ENCODE assay signal across 11 mouse cellular contexts in genomic region chr6:136910247-136910890, GRCm38 (mm10). TPM values are rescaled to one million over a fixed set of nuclear protein-coding genes. Genes with fewer than 3 reads are reported as not detected.
A peak's percentile ranks its signal among the peaks of the same experiment; 100 is the strongest.
DNase-seq lines count a peak whose midpoint lies in the region; ATAC-seq lines count a peak whose summit lies in the region.
"Had no signal": no experiment of that assay in that cellular context is flagged by ENCODE, and none has a peak within 500 bp of the region (broad histone marks: within the 10 kb centered on the region; RNA-seq: fewer than 3 reads in every experiment).

No protein-coding gene starts in this region.

- DNase-seq in forebrain, embryonic 14.5 days (ENCODE audit: low spot score): peak; percentile 29
- DNase-seq in forebrain, embryonic 11.5 days (ENCODE audit: low spot score): no peak
- DNase-seq in kidney, postnatal 25 days: peak; percentile 38 to 55
- DNase-seq in lung, postnatal 14 days: peak; percentile 63
- DNase-seq in cerebellum, adult 18-20 months: no peak
- DNase-seq in gastrocnemius, postnatal 4 days (ENCODE audit: low spot score in 2 of 2): no peak
- DNase-seq: adrenal gland, postnatal 25 days; cerebellum, postnatal 10 days; liver, embryonic 13.5 days had no signal

- no peaks in the 10 kb centered on the region for H3K36me3 ChIP-seq in forebrain, embryonic 14.5 days (ENCODE audit: control insufficient read depth, insufficient read depth, low read length)
- H3K36me3 ChIP-seq in forebrain, embryonic 11.5 days (ENCODE audit: control insufficient read depth, insufficient read depth, low read length): no peaks in the 10 kb centered on the region
- no peaks in the 10 kb centered on the region for H3K36me3 ChIP-seq in kidney, embryonic 15.5 days
- no peaks in the 10 kb centered on the region for H3K36me3 ChIP-seq in heart, embryonic 14.5 days (ENCODE audit: control insufficient read depth, insufficient read depth, low read length)
- H3K36me3 ChIP-seq: liver, embryonic 13.5 days had no signal

- H3K4me3 ChIP-seq in forebrain, embryonic 14.5 days (ENCODE audit: low read depth, low read length): no peak overlapping the region
- no peak overlapping the region for H3K4me3 ChIP-seq in forebrain, embryonic 11.5 days (ENCODE audit: low read depth, low read length)
- H3K4me3 ChIP-seq in kidney, embryonic 15.5 days (replicated peaks): no peak overlapping the region
- H3K4me3 ChIP-seq in heart, embryonic 14.5 days (ENCODE audit: control insufficient read depth in 1 of 2, insufficient read depth in 1 of 2, low read depth in 1 of 2, low read length in 2 of 2): no peak overlapping the region
- H3K4me3 ChIP-seq: liver, embryonic 13.5 days had no signal

- H3K9ac ChIP-seq in forebrain, embryonic 14.5 days (ENCODE audit: low read length): no peak overlapping the region
- no peak overlapping the region for H3K9ac ChIP-seq in forebrain, embryonic 11.5 days (ENCODE audit: low read length)
- no peak overlapping the region for H3K9ac ChIP-seq in kidney, embryonic 15.5 days
- no peak overlapping the region for H3K9ac ChIP-seq in heart, embryonic 14.5 days (ENCODE audit: low read length)
- H3K9ac ChIP-seq: liver, embryonic 13.5 days had no signal

- H3K9me3 ChIP-seq in forebrain, embryonic 14.5 days (replicated peaks; ENCODE audit: control insufficient read depth, low read length): no peaks in the 10 kb centered on the region
- H3K9me3 ChIP-seq in forebrain, embryonic 11.5 days (ENCODE audit: control insufficient read depth, low read length): no peaks in the 10 kb centered on the region
- no peaks in the 10 kb centered on the region for H3K9me3 ChIP-seq in kidney, embryonic 15.5 days (replicated peaks)
- H3K9me3 ChIP-seq in heart, embryonic 14.5 days (ENCODE audit: control insufficient read depth, low read length): no peaks in the 10 kb centered on the region
- H3K9me3 ChIP-seq: liver, embryonic 13.5 days had no signal

- no peaks in the 10 kb centered on the region for H3K4me1 ChIP-seq in forebrain, embryonic 14.5 days (ENCODE audit: control insufficient read depth, insufficient read depth, low read length)
- no peaks in the 10 kb centered on the region for H3K4me1 ChIP-seq in forebrain, embryonic 11.5 days (replicated peaks; ENCODE audit: control insufficient read depth, insufficient read depth, low read length)
- H3K4me1 ChIP-seq in kidney, embryonic 15.5 days: peaks cover 20% of the 10 kb centered on the region
- H3K4me1 ChIP-seq in heart, embryonic 14.5 days (ENCODE audit: control insufficient read depth in 2 of 2, insufficient read depth in 2 of 2, low read length in 2 of 2): peaks cover 18 to 19% of the 10 kb centered on the region in 2 experiments

- H3K4me2 ChIP-seq in forebrain, embryonic 14.5 days (ENCODE audit: low read length): no peak overlapping the region
- no peak overlapping the region for H3K4me2 ChIP-seq in forebrain, embryonic 11.5 days (ENCODE audit: low read depth, low read length, severe bottlenecking)
- H3K4me2 ChIP-seq in kidney, embryonic 15.5 days: no peak overlapping the region
- H3K4me2 ChIP-seq in heart, embryonic 14.5 days (ENCODE audit: low read length): no peak overlapping the region
- H3K4me2 ChIP-seq: liver, embryonic 13.5 days had no signal

- H3K27me3 ChIP-seq in forebrain, embryonic 14.5 days (replicated peaks; ENCODE audit: control insufficient read depth, insufficient read depth, low read length): no peaks in the 10 kb centered on the region
- no peaks in the 10 kb centered on the region for H3K27me3 ChIP-seq in forebrain, embryonic 11.5 days (ENCODE audit: control insufficient read depth, insufficient read depth, low read length)
- H3K27me3 ChIP-seq in kidney, embryonic 15.5 days: no peaks in the 10 kb centered on the region
- no peaks in the 10 kb centered on the region for H3K27me3 ChIP-seq in heart, embryonic 14.5 days (ENCODE audit: control insufficient read depth, insufficient read depth, low read length)

- ATAC-seq in forebrain, embryonic 14.5 days: no peak
- no peak for ATAC-seq in forebrain, embryonic 11.5 days (replicated peaks; ENCODE audit: low FRiP score)
- no peak for ATAC-seq in kidney, embryonic 15.5 days (replicated peaks; ENCODE audit: low FRiP score)
- peak; percentile 31; the same call in 1 of the 2 replicates for ATAC-seq in heart, embryonic 14.5 days (ENCODE audit: insufficient number of reproducible peaks, insufficient read depth, low FRiP score, low read depth)

- WGBS in forebrain, embryonic 14.5 days: 82% methylated on average over 9 of the region's 9 CpGs
- WGBS in forebrain, embryonic 11.5 days: 87% methylated on average over 9 of the region's 9 CpGs
- 63% methylated on average over 9 of the region's 9 CpGs for WGBS in kidney, embryonic 15.5 days
- 52% methylated on average over 9 of the region's 9 CpGs for WGBS in heart, embryonic 14.5 days

- no peak overlapping the region for H3K27ac ChIP-seq in forebrain, embryonic 14.5 days (ENCODE audit: low read depth, low read length)
- no peak overlapping the region for H3K27ac ChIP-seq in forebrain, embryonic 11.5 days (ENCODE audit: low read depth, low read length)
- H3K27ac ChIP-seq in kidney, embryonic 15.5 days: no peak overlapping the region
- 0 out of 4 replicates have a peak overlapping the region, but pooled peaks of 1 of the 2 experiments have one; percentile 6 for H3K27ac ChIP-seq in heart, embryonic 14.5 days (replicated peaks in 1 of 2; ENCODE audit: control insufficient read depth in 1 of 2, insufficient read depth in 1 of 2, low read depth in 2 of 2, low read length in 2 of 2)
- H3K27ac ChIP-seq: liver, embryonic 13.5 days had no signal

RNA-seq across cellular contexts. Expression of gene Erp27, which starts 11.6 kb away (rescaled TPM):
- polyA plus RNA-seq in forebrain, embryonic 14.5 days (2014; fragmentation: Nextera tagmentation; extraction: Ambion mirVana): 0.23 and 0.28 TPM in 2 replicates
- polyA plus RNA-seq in forebrain, embryonic 11.5 days (2014; fragmentation: Nextera tagmentation; extraction: Ambion mirVana): not detected in 2 replicates
- polyA plus RNA-seq in kidney, embryonic 15.5 days (2015; fragmentation: Nextera tagmentation; extraction: Ambion mirVana): 0.23 and 0.38 TPM in 2 replicates
- polyA plus RNA-seq in heart, embryonic 14.5 days (2014; fragmentation: Nextera tagmentation; extraction: Ambion mirVana): 0.93 and 1.7 TPM in 2 replicates
- not detected for total RNA-seq in gastrocnemius, postnatal 4 days (2021)
- total RNA-seq: adrenal gland, postnatal 25 days had no signal

RNA-seq across cellular contexts. Expression of gene Pde6h, which starts 13.3 kb away (rescaled TPM):
- not detected in 2 replicates for polyA plus RNA-seq in forebrain, embryonic 14.5 days (2014; fragmentation: Nextera tagmentation; extraction: Ambion mirVana)
- not detected in 2 replicates for polyA plus RNA-seq in forebrain, embryonic 11.5 days (2014; fragmentation: Nextera tagmentation; extraction: Ambion mirVana)
- polyA plus RNA-seq in kidney, embryonic 15.5 days (2015; fragmentation: Nextera tagmentation; extraction: Ambion mirVana): 0.26 and 0.40 TPM in 2 replicates
- polyA plus RNA-seq in heart, embryonic 14.5 days (2014; fragmentation: Nextera tagmentation; extraction: Ambion mirVana): 0.23 TPM in 1 of 2 replicates, not detected in the other
- not detected for total RNA-seq in gastrocnemius, postnatal 4 days (2021)
- polyA plus RNA-seq: liver, embryonic 13.5 days had no signal

RNA-seq across cellular contexts. Expression of gene Arhgdib, which starts 31.3 kb away (rescaled TPM):
- 17.9 and 18.8 TPM in 2 replicates for polyA plus RNA-seq in forebrain, embryonic 14.5 days (2014; fragmentation: Nextera tagmentation; extraction: Ambion mirVana)
- 21.3 and 25.2 TPM in 2 replicates for polyA plus RNA-seq in forebrain, embryonic 11.5 days (2014; fragmentation: Nextera tagmentation; extraction: Ambion mirVana)
- 62.1 and 63.8 TPM in 2 replicates for polyA plus RNA-seq in kidney, embryonic 15.5 days (2015; fragmentation: Nextera tagmentation; extraction: Ambion mirVana)
- polyA plus RNA-seq in heart, embryonic 14.5 days (2014; fragmentation: Nextera tagmentation; extraction: Ambion mirVana): 86.1 and 88.6 TPM in 2 replicates
- total RNA-seq in gastrocnemius, postnatal 4 days (2021): 10 to 100 TPM; 28.4 to 31.1 TPM

RNA-seq across cellular contexts. Expression of gene Mgp, which starts 34.7 kb away (rescaled TPM):
- polyA plus RNA-seq in forebrain, embryonic 14.5 days (2014; fragmentation: Nextera tagmentation; extraction: Ambion mirVana): 5.0 and 9.4 TPM in 2 replicates
- 1.9 and 2.2 TPM in 2 replicates for polyA plus RNA-seq in forebrain, embryonic 11.5 days (2014; fragmentation: Nextera tagmentation; extraction: Ambion mirVana)
- 210 and 216 TPM in 2 replicates for polyA plus RNA-seq in kidney, embryonic 15.5 days (2015; fragmentation: Nextera tagmentation; extraction: Ambion mirVana)
- 457 and 563 TPM in 2 replicates for polyA plus RNA-seq in heart, embryonic 14.5 days (2014; fragmentation: Nextera tagmentation; extraction: Ambion mirVana)
- 100 to 1,000 TPM in 1 of 2 experiments, 10 to 100 TPM in 1; 73.6 to 120 TPM for total RNA-seq in gastrocnemius, postnatal 4 days (2021)

RNA-seq across cellular contexts. Expression of gene Art4, which starts 52.8 kb away (rescaled TPM):
- 0.14 TPM in 1 of 2 replicates, not detected in the other for polyA plus RNA-seq in forebrain, embryonic 14.5 days (2014; fragmentation: Nextera tagmentation; extraction: Ambion mirVana)
- polyA plus RNA-seq in forebrain, embryonic 11.5 days (2014; fragmentation: Nextera tagmentation; extraction: Ambion mirVana): 0.61 and 0.99 TPM in 2 replicates
- 5.2 and 5.9 TPM in 2 replicates for polyA plus RNA-seq in kidney, embryonic 15.5 days (2015; fragmentation: Nextera tagmentation; extraction: Ambion mirVana)
- 9.5 and 11.2 TPM in 2 replicates for polyA plus RNA-seq in heart, embryonic 14.5 days (2014; fragmentation: Nextera tagmentation; extraction: Ambion mirVana)
- total RNA-seq in gastrocnemius, postnatal 4 days (2021): 1 to 10 TPM in 1 of 2 experiments, under 1 TPM in 1; 0.41 to 1.0 TPM

Comparison
In these comparisons a context has a peak if more than half of its experiments do, and no peak if none do; other contexts are left out.
1. DNase-seq: peak in forebrain, embryonic 14.5 days (single experiment), kidney, postnatal 25 days (2 of 2) and lung, postnatal 14 days (single experiment); none in forebrain, embryonic 11.5 days (single experiment), cerebellum, adult 18-20 months (0 of 2) and gastrocnemius, postnatal 4 days (0 of 2).